Mouse (Mus musculus): Measurements from ENCODE around the gene Nfasc. TPM values are rescaled to one million over a fixed set of nuclear protein-coding genes. Genes with fewer than 3 reads are reported as not detected.

Gene Nfasc
- polyA plus RNA-seq, 2 experiments: 0.34 to 1.1 TPM

GRCm38 (mm10) chr1:132591399-132591930 is 150.1 kb downstream of the Nfasc start:
- WGBS: 82% methylated on average over 11 of the region's 11 CpGs
- TF ChIP-seq POLR2A (IDR thresholded peaks at IDR 0.05; ENCODE audit: borderline replicate concordance, extremely low read depth, insufficient read depth, insufficient read length): no peak
- no peaks in the 10 kb centered on the region for H3K4me1 ChIP-seq (ENCODE audit: control insufficient read depth, insufficient read depth, low read length)
- no peaks in the 10 kb centered on the region for H3K36me3 ChIP-seq (ENCODE audit: control insufficient read depth, insufficient read depth, low read length)
- H3K27me3 ChIP-seq (ENCODE audit: control insufficient read depth, insufficient read depth, low read length): no peaks in the 10 kb centered on the region
- H3K4me3 ChIP-seq (replicated peaks; ENCODE audit: low read length): no peak overlapping the region
- H3K9me3 ChIP-seq (ENCODE audit: control insufficient read depth, low read length): no peaks in the 10 kb centered on the region
- no peak overlapping the region for H3K4me2 ChIP-seq (replicated peaks; ENCODE audit: low read depth, low read length, severe bottlenecking)
- no peak for ATAC-seq (ENCODE audit: low FRiP score, low read depth)
- H3K27ac ChIP-seq (replicated peaks; ENCODE audit: low read depth, low read length): no peak overlapping the region
- DNase-seq (ENCODE audit: low spot score): no peak
- no peak overlapping the region for H3K9ac ChIP-seq (ENCODE audit: low read depth, low read length, severe bottlenecking)

DNA sequence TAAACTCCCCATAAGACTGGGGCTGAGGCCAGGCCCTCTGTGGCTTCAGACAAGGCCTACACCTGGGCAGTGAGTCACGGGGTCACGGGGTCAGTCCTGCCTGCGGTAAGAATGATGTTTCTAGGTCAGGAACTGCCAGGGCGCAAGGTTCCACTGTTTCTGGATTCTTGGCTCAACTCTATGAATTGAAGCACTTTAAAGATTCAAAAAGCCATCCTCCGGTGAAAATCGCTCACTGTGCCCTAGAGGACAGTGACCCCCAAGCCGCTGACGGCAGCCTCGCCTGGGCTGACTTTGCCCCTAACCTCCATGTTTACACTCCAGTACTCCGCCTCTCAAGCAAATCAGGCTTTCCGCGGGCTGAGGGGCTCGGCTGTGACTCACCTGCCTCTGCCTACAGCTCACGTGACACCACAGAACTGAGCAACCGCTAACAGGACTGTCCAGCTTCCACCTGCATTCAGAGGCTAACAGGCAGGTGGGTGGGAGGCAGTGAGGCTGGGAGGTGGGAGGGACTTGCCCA is 154.9 kb downstream of the Nfasc start:
- H3K27ac ChIP-seq (replicated peaks; ENCODE audit: low read depth, low read length): no peak overlapping the region
- WGBS: 47% methylated on average over 15 of the region's 15 CpGs
- no peak overlapping the region for H3K4me3 ChIP-seq (replicated peaks; ENCODE audit: low read length)
- H3K4me1 ChIP-seq (ENCODE audit: control insufficient read depth, insufficient read depth, low read length): no peaks in the 10 kb centered on the region
- H3K4me2 ChIP-seq (replicated peaks; ENCODE audit: low read depth, low read length, severe bottlenecking): no peak overlapping the region
- H3K9me3 ChIP-seq (ENCODE audit: control insufficient read depth, low read length): no peaks in the 10 kb centered on the region
- no peak for DNase-seq (ENCODE audit: low spot score)
- H3K9ac ChIP-seq (ENCODE audit: low read depth, low read length, severe bottlenecking): no peak overlapping the region
- H3K36me3 ChIP-seq (ENCODE audit: control insufficient read depth, insufficient read depth, low read length): no peaks in the 10 kb centered on the region
- H3K27me3 ChIP-seq (ENCODE audit: control insufficient read depth, insufficient read depth, low read length): no peaks in the 10 kb centered on the region
- TF ChIP-seq POLR2A (IDR thresholded peaks at IDR 0.05; ENCODE audit: borderline replicate concordance, extremely low read depth, insufficient read depth, insufficient read length): no peak
- ATAC-seq (ENCODE audit: low FRiP score, low read depth): no peak

- no peaks in the 10 kb centered on the region for H3K9me3 ChIP-seq (ENCODE audit: control insufficient read depth, low read length)
- H3K36me3 ChIP-seq (ENCODE audit: control insufficient read depth, insufficient read depth, low read length): no peaks in the 10 kb centered on the region
- H3K4me2 ChIP-seq (replicated peaks; ENCODE audit: low read depth, low read length, severe bottlenecking): no peak overlapping the region
- H3K4me3 ChIP-seq (replicated peaks; ENCODE audit: low read length): no peak overlapping the region
- H3K27ac ChIP-seq (replicated peaks; ENCODE audit: low read depth, low read length): no peak overlapping the region
- no peaks in the 10 kb centered on the region for H3K27me3 ChIP-seq (ENCODE audit: control insufficient read depth, insufficient read depth, low read length)
- ATAC-seq (ENCODE audit: low FRiP score, low read depth): no peak
- WGBS: 63% methylated on average over 4 of the region's 4 CpGs
- no peak overlapping the region for H3K9ac ChIP-seq (ENCODE audit: low read depth, low read length, severe bottlenecking)
- H3K4me1 ChIP-seq (ENCODE audit: control insufficient read depth, insufficient read depth, low read length): no peaks in the 10 kb centered on the region
- DNase-seq (ENCODE audit: low spot score): no peak
- no peak for TF ChIP-seq POLR2A (IDR thresholded peaks at IDR 0.05; ENCODE audit: borderline replicate concordance, extremely low read depth, insufficient read depth, insufficient read length)
Measured at GRCm38 (mm10) chr1:132585376-132585775, 156.2 kb downstream of the Nfasc start.

- DNase-seq (ENCODE audit: low spot score) (no peak), ATAC-seq (ENCODE audit: low FRiP score, low read depth) (no peak)
- Histone ChIP-seq H3K4me3 (replicated peaks; ENCODE audit: low read length) (no peak overlapping the region), H3K9ac (ENCODE audit: low read depth, low read length, severe bottlenecking) (no peak overlapping the region), H3K4me2 (replicated peaks; ENCODE audit: low read depth, low read length, severe bottlenecking) (no peak overlapping the region), H3K9me3 (ENCODE audit: control insufficient read depth, low read length) (no peaks in the 10 kb centered on the region), H3K27ac (replicated peaks; ENCODE audit: low read depth, low read length) (no peak overlapping the region), H3K27me3 (ENCODE audit: control insufficient read depth, insufficient read depth, low read length) (no peaks in the 10 kb centered on the region), H3K36me3 (ENCODE audit: control insufficient read depth, insufficient read depth, low read length) (no peaks in the 10 kb centered on the region), H3K4me1 (ENCODE audit: control insufficient read depth, insufficient read depth, low read length) (no peaks in the 10 kb centered on the region)
- WGBS: 82% methylated on average over 18 of the region's 18 CpGs
- TF ChIP-seq POLR2A (IDR thresholded peaks at IDR 0.05; ENCODE audit: borderline replicate concordance, extremely low read depth, insufficient read depth, insufficient read length): no peak
Measured at GRCm38 (mm10) chr1:132582998-132583604, 158.5 kb downstream of the Nfasc start.

DNA sequence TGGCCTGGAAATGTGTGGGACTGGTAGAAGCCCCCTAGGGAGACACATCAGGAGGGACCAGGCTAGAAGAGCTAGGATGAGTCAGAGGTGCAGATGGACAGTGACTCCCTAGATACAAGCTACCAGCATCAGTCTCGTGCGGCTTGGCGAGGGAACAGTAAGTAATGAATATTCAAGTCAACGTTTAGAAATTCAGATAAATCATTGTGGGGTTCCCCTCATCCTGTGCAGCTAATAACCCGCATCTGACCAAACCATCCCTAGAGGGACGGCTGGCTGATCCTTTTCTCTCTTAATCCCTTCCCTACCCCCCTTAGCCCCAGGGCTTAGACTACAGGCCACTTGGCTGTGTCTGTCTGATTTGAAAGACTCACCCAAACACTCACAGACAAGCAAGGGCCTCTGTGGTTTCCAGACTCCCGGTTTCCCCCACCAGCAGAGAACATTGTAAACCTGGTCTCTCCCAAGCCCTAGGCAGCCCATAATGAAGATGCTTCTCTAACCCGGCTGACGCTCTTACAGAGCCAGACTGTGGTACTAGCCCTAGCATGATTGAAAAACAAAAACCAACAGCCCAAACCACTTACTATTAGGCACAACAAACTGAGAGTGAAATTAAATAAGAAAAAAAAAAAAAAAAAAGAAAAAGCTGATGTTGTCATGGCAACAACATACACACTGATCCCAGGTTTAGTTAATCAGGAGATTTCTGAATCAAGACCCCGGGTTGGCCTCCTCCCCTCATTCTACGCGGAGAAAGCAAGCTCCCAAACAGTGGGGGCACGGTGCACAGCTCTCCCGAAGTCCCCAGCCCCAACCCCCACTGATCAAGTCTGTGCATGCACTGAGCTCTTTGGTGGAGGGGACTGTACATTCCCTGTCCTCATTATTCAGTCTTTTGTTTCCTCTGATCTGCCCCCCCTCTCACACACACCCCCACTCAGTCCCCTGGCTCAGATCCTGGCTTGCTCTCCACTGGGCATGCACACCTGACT is 159.5 kb downstream of the Nfasc start:
- Histone ChIP-seq H3K4me2 (replicated peaks; ENCODE audit: low read depth, low read length, severe bottlenecking) (no peak overlapping the region), H3K36me3 (ENCODE audit: control insufficient read depth, insufficient read depth, low read length) (no peaks in the 10 kb centered on the region), H3K9ac (ENCODE audit: low read depth, low read length, severe bottlenecking) (no peak overlapping the region), H3K27me3 (ENCODE audit: control insufficient read depth, insufficient read depth, low read length) (no peaks in the 10 kb centered on the region), H3K27ac (replicated peaks; ENCODE audit: low read depth, low read length) (no peak overlapping the region), H3K4me1 (ENCODE audit: control insufficient read depth, insufficient read depth, low read length) (no peaks in the 10 kb centered on the region), H3K4me3 (replicated peaks; ENCODE audit: low read length) (no peak overlapping the region), H3K9me3 (ENCODE audit: control insufficient read depth, low read length) (no peaks in the 10 kb centered on the region)
- no peak for ATAC-seq (ENCODE audit: low FRiP score, low read depth)
- DNase-seq (ENCODE audit: low spot score): no peak
- no peak for TF ChIP-seq POLR2A (IDR thresholded peaks at IDR 0.05; ENCODE audit: borderline replicate concordance, extremely low read depth, insufficient read depth, insufficient read length)
- WGBS: 59% methylated on average over 14 of the region's 14 CpGs

Measured in limb, embryonic 14.5 days (tissue).